Mouse (Mus musculus) small intestine, adult 2 months (tissue): Measurements from ENCODE around the gene Upk1b.

Experiments used
- CTCF ChIP-seq: fragments of 200-500 bp; IDR thresholded peaks from 2 replicates; pipeline ENCODE4 v1.5.1; 2012; ENCODE audit warnings: low read depth, mild to moderate bottlenecking, control low read depth, inconsistent platforms, low read length, moderate library complexity, mixed read lengths; ENCODE audit not compliant: insufficient replicate concordance, insufficient read length; ENCODE audit errors: extremely low read depth
- POLR2A ChIP-seq: fragments of 200-500 bp; IDR thresholded peaks from 2 replicates; pipeline ENCODE4 v1.6.1; 2012; ENCODE audit warnings: low read depth, mild to moderate bottlenecking, control low read depth, inconsistent platforms, low read length, moderate library complexity

DNA sequence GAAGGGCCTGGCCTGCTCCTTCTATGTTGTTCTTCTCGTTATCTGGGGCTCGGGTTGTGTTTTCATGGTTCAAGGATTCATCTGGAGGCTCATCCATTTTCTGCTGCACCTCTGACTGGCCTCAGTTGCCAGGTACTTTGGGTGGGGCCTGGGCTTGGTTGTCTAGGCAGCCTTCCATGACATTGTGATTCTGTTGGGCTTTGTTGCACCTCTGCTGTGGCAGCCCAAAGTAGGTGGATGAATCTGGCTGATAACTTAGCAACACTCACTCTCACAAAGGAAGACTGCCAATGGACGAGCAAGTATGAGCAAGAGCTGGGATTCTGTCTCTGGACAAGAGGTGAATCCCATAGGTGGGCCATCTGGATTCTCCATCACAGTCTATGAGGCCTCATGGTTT lies 28.5 kb upstream of the Upk1b start, which contains the start of gene 4930435E12Rik:
- TF ChIP-seq CTCF (no peak), POLR2A (no peak)
